Mouse (Mus musculus) bone marrow, adult 2 months (tissue): ENCODE results near the gene Mogat2. TPM values are rescaled to one million over a fixed set of nuclear protein-coding genes. Genes with fewer than 3 reads are reported as not detected.

Experiments
- H3K27ac ChIP-seq: fragments of 200-500 bp; 2 replicates; pipeline ENCODE4 v1.5.1; 2012; ENCODE audit warnings: low read depth, mild to moderate bottlenecking, control low read depth, inconsistent platforms, low read length; ENCODE audit not compliant: control insufficient read depth, poor library complexity, insufficient read depth
- H3K4me1 ChIP-seq: fragments of 200-500 bp; 2 replicates; pipeline ENCODE4 v1.6.1; 2011; ENCODE audit warnings: low read length; ENCODE audit not compliant: control insufficient read depth, insufficient read depth
- H3K4me3 ChIP-seq: fragments of 200-500 bp; replicated peaks from 2 replicates; pipeline ENCODE3; 2011; ENCODE audit warnings: mild to moderate bottlenecking, low read depth, low read length, control low read depth; ENCODE audit not compliant: control insufficient read depth
- CTCF ChIP-seq: fragments of 200-500 bp; IDR thresholded peaks from 2 replicates; pipeline ENCODE4 v1.5.1; 2011; ENCODE audit warnings: low read length, control low read depth; ENCODE audit not compliant: control insufficient read depth, insufficient read depth
- POLR2A ChIP-seq: fragments of 200-500 bp; IDR thresholded peaks from 2 replicates; pipeline ENCODE4 v1.6.1; 2011; ENCODE audit warnings: low read depth, mild to moderate bottlenecking, control low read depth, low read length, borderline replicate concordance; ENCODE audit not compliant: control insufficient read depth
- WGBS: fragments of 180-500 bp; shearing (Covaris S2); methylation state at CpG from one replicate; pipeline ENCODE4 v1.1.7; 2018; 5-methylcytosine and 5-hydroxymethylcytosine counted together
- polyA plus RNA-seq: library from polyadenylated mRNA; stranded (reverse); fragments of >200 nt; gene quantifications from 2 replicates; pipeline ENCODE4 v1.2.4, GENCODE M21; 2011; ENCODE audit warnings: low replicate concordance; ENCODE audit not compliant: missing spikeins, insufficient read depth, insufficient read length

The Mogat2 gene
- polyA plus RNA-seq, 1 experiment = 5.9 TPM

GRCm38 (mm10) chr7:99217338-99218074 lies 20.9 kb downstream of the Mogat2 start:
- no peak for TF ChIP-seq CTCF
- no peak overlapping the region for H3K4me3 ChIP-seq
- H3K4me1 ChIP-seq = peaks cover 2% of the 10 kb centered on the region; the same call in 1 of the 2 replicates
- H3K27ac ChIP-seq = no peak overlapping the region
- 78% methylated on average over 3 of the region's 3 CpGs for WGBS

GRCm38 (mm10) chr7:99215347-99215855 lies 23.0 kb downstream of the Mogat2 start:
- Histone ChIP-seq H3K4me1 (peaks cover 2% of the 10 kb centered on the region; the same call in 1 of the 2 replicates), H3K27ac (no peak overlapping the region), H3K4me3 (no peak overlapping the region)
- 75% methylated on average over 8 of the region's 8 CpGs for WGBS
- TF ChIP-seq POLR2A (no peak), CTCF (no peak)

- TF ChIP-seq POLR2A (no peak), CTCF (no peak)
- Histone ChIP-seq H3K27ac (no peak overlapping the region), H3K4me1 (peaks cover 2% of the 10 kb centered on the region; the same call in 1 of the 2 replicates), H3K4me3 (no peak overlapping the region)
- WGBS = 83% methylated on average over 10 of the region's 10 CpGs
Measured at GRCm38 (mm10) chr7:99214621-99215185, 23.7 kb downstream of the Mogat2 start.

GRCm38 (mm10) chr7:99213686-99214085 lies 24.7 kb downstream of the Mogat2 start:
- 65% methylated on average over 2 of the region's 2 CpGs for WGBS
- TF ChIP-seq CTCF = no peak
- TF ChIP-seq POLR2A = no peak
- H3K4me3 ChIP-seq = no peak overlapping the region

GRCm38 (mm10) chr7:99213056-99213455 lies 25.4 kb downstream of the Mogat2 start:
- WGBS = 76% methylated on average over 1 of the region's 1 CpGs
- Histone ChIP-seq H3K27ac (no peak overlapping the region), H3K4me3 (no peak overlapping the region), H3K4me1 (peaks cover 2% of the 10 kb centered on the region; the same call in 1 of the 2 replicates)
- TF ChIP-seq CTCF = no peak
- no peak for TF ChIP-seq POLR2A

More at GRCm38 (mm10) chr7:99213686-99214085, 24.7 kb downstream of the Mogat2 start:
- Histone ChIP-seq H3K4me1 (peaks cover 2% of the 10 kb centered on the region; the same call in 1 of the 2 replicates), H3K27ac (no peak overlapping the region)

- 82% methylated on average over 4 of the region's 4 CpGs for WGBS
- TF ChIP-seq CTCF (no peak), POLR2A (no peak)
- Histone ChIP-seq H3K4me1 (no peaks in the 10 kb centered on the region), H3K4me3 (no peak overlapping the region), H3K27ac (no peak overlapping the region)
Measured at GRCm38 (mm10) chr7:99208704-99209103, 29.7 kb downstream of the Mogat2 start.

GRCm38 (mm10) chr7:99206364-99206763 lies 32.1 kb downstream of the Mogat2 start:
- WGBS = 76% methylated on average over 7 of the region's 7 CpGs
- Histone ChIP-seq H3K27ac (no peak overlapping the region), H3K4me3 (no peak overlapping the region), H3K4me1 (no peaks in the 10 kb centered on the region)
- TF ChIP-seq POLR2A (no peak), CTCF (no peak)

GRCm38 (mm10) chr7:99202163-99202562 lies 36.3 kb downstream of the Mogat2 start:
- no peaks in the 10 kb centered on the region; the same call in 1 of the 2 replicates for H3K4me1 ChIP-seq
- 77% methylated on average over 7 of the region's 7 CpGs for WGBS
- TF ChIP-seq POLR2A = no peak
- TF ChIP-seq CTCF = no peak
- H3K27ac ChIP-seq = no peak overlapping the region
- no peak overlapping the region for H3K4me3 ChIP-seq

GRCm38 (mm10) chr7:99200290-99200689 lies 38.1 kb downstream of the Mogat2 start:
- TF ChIP-seq POLR2A = no peak
- no peak for TF ChIP-seq CTCF
- WGBS = 72% methylated on average over 4 of the region's 4 CpGs
- Histone ChIP-seq H3K27ac (no peak overlapping the region), H3K4me1 (no peaks in the 10 kb centered on the region; the same call in 1 of the 2 replicates), H3K4me3 (no peak overlapping the region)
